Mouse (Mus musculus) layer of hippocampus, adult 9-10 months (tissue): ENCODE data around the gene Hoxc13.

Experiments
- DNase-seq: peaks from one replicate; pipeline ENCODE4 v3.0.0; 2022; ENCODE audit warnings: low spot score

The Hoxc13 gene

GRCm38 (mm10) chr15:102963671-102964640 lies 43.1 kb downstream of the Hoxc13 start:
- no peak for DNase-seq

- DNase-seq, result no peak
Measured at GRCm38 (mm10) chr15:102965003-102965891, 44.3 kb downstream of the Hoxc13 start.

- no peak for DNase-seq
Measured at GRCm38 (mm10) chr15:102965892-102966775, 45.2 kb downstream of the Hoxc13 start.

- no peak for DNase-seq
Measured at GRCm38 (mm10) chr15:102966776-102967311, 45.9 kb downstream of the Hoxc13 start, which contains the start of gene Hoxc10. Hoxc10 (plus strand) TSS chr15:102966796.

- DNase-seq, result no peak
Measured at GRCm38 (mm10) chr15:102967312-102967510, 46.3 kb downstream of the Hoxc13 start, which contains the start of gene Hoxc5. Hoxc5 (plus strand) TSS chr15:102967443.

- DNase-seq, result no peak
Measured at GRCm38 (mm10) chr15:102967511-102968397, 46.9 kb downstream of the Hoxc13 start.

- no peak for DNase-seq
Measured at GRCm38 (mm10) chr15:102969296-102969695, 48.4 kb downstream of the Hoxc13 start.

GRCm38 (mm10) chr15:102970740-102971139 lies 49.8 kb downstream of the Hoxc13 start:
- DNase-seq, result no peak

- DNase-seq, result no peak
Measured at GRCm38 (mm10) chr15:102972254-102972653, 51.4 kb downstream of the Hoxc13 start.

GRCm38 (mm10) chr15:102972753-102973152 lies 51.9 kb downstream of the Hoxc13 start:
- DNase-seq, result no peak

- no peak for DNase-seq
Measured at GRCm38 (mm10) chr15:102975034-102975433, 54.1 kb downstream of the Hoxc13 start.

GRCm38 (mm10) chr15:102975688-102976111 lies 54.8 kb downstream of the Hoxc13 start:
- no peak for DNase-seq

- DNase-seq, result no peak
Measured at GRCm38 (mm10) chr15:102976171-102976570, 55.3 kb downstream of the Hoxc13 start, which contains the start of gene Hoxc9. Hoxc9 (plus strand) TSS chr15:102976439.

GRCm38 (mm10) chr15:102976631-102977422 lies 55.9 kb downstream of the Hoxc13 start:
- DNase-seq, result no peak

GRCm38 (mm10) chr15:102977423-102977974 lies 56.6 kb downstream of the Hoxc13 start:
- DNase-seq, result no peak
